Mouse (Mus musculus) embryonic facial prominence, embryonic 13.5 days (tissue): ENCODE data around the gene Safb. TPM values are rescaled to one million over a fixed set of nuclear protein-coding genes. Genes with fewer than 3 reads are reported as not detected.

Experiments
- ATAC-seq: fragments of 200-750 bp; cut with Nextera tagmentation; 2 replicates; pipeline ENCODE4 v1.8.0; 2017; ENCODE audit warnings: low read depth; ENCODE audit not compliant: insufficient number of reproducible peaks, insufficient read depth, low FRiP score, low TSS enrichment
- H3K27ac ChIP-seq: fragments of 300-500 bp; sonication (generic); 2 replicates; pipeline ENCODE4 v1.5.1; 2015; ENCODE audit warnings: moderate library complexity, mild to moderate bottlenecking, inconsistent platforms
- H3K27me3 ChIP-seq: fragments of 300-500 bp; sonication (generic); 2 replicates; pipeline ENCODE4 v1.6.1; 2015; ENCODE audit warnings: mild to moderate bottlenecking, inconsistent platforms
- H3K36me3 ChIP-seq: fragments of 300-500 bp; sonication (generic); 2 replicates; pipeline ENCODE4 v1.6.1; 2015; ENCODE audit warnings: mild to moderate bottlenecking, inconsistent platforms
- H3K4me1 ChIP-seq: fragments of 300-500 bp; sonication (generic); 2 replicates; pipeline ENCODE4 v1.6.1; 2015; ENCODE audit warnings: inconsistent platforms
- H3K4me2 ChIP-seq: fragments of 300-500 bp; sonication (generic); 2 replicates; pipeline ENCODE4 v1.6.1; 2015; ENCODE audit warnings: moderate library complexity, mild to moderate bottlenecking, inconsistent platforms
- H3K4me3 ChIP-seq: fragments of 300-500 bp; sonication (generic); 2 replicates; pipeline ENCODE4 v1.5.1; 2015; ENCODE audit warnings: mild to moderate bottlenecking, inconsistent platforms
- H3K9ac ChIP-seq: fragments of 300-500 bp; sonication (generic); 2 replicates; pipeline ENCODE4 v1.6.1; 2015; ENCODE audit warnings: mild to moderate bottlenecking, inconsistent platforms
- H3K9me3 ChIP-seq: fragments of 300-500 bp; sonication (generic); 2 replicates; pipeline ENCODE4 v1.6.1; 2016; ENCODE audit warnings: inconsistent platforms
- WGBS: fragments of 180-500 bp; shearing (Covaris S2); methylation state at CpG from one replicate; pipeline ENCODE4 v1.1.7; 2015; ENCODE audit warnings: mixed read lengths; 5-methylcytosine and 5-hydroxymethylcytosine counted together
- polyA plus RNA-seq: library from polyadenylated mRNA; unstranded; fragments of >200 nt; fragmentation: Nextera tagmentation; extraction: Ambion mirVana; gene quantifications from 2 replicates; pipeline ENCODE4 v1.2.1, GENCODE M21; 2015

Gene Safb
- 119 and 132 TPM in 2 replicates for polyA plus RNA-seq

- peak; percentile 95 for ATAC-seq
- Histone ChIP-seq H3K4me1 (peaks cover 47% of the 10 kb centered on the region), H3K4me3 (peak within 1 kb of the TSS; percentile 90), H3K9me3 (no peaks in the 10 kb centered on the region), H3K36me3 (peaks cover 66% of the 10 kb centered on the region), H3K27ac (peak within 1 kb of the TSS; percentile 95), H3K4me2 (peak within 1 kb of the TSS; percentile 89), H3K9ac (peak within 1 kb of the TSS; percentile 93), H3K27me3 (no peaks in the 10 kb centered on the region)
- under 1% methylated on average over 95 of the region's 101 CpGs for WGBS
These were observed at the start of gene Safb, which contains the start of gene Safb2 for GRCm38 (mm10) chr17:56584257-56585130. Gene Safb, plus strand, starts transcription at chr17:56584825. Gene Safb2, minus strand, starts transcription at chr17:56584585.

GRCm38 (mm10) chr17:56536192-56536591, 48.4 kb upstream of the Safb start:
- 71% methylated on average over 14 of the region's 14 CpGs for WGBS
- no peak overlapping the region for H3K9ac ChIP-seq
- no peak overlapping the region for H3K4me2 ChIP-seq
- no peaks in the 10 kb centered on the region for H3K27me3 ChIP-seq
- ATAC-seq = no peak
- H3K36me3 ChIP-seq = no peaks in the 10 kb centered on the region
- H3K9me3 ChIP-seq = no peaks in the 10 kb centered on the region
- no peak overlapping the region for H3K27ac ChIP-seq
- H3K4me1 ChIP-seq = peaks cover 6% of the 10 kb centered on the region; the same call in 1 of the 2 replicates
- H3K4me3 ChIP-seq = no peak overlapping the region

- H3K9ac ChIP-seq = no peak overlapping the region
- H3K9me3 ChIP-seq = no peaks in the 10 kb centered on the region
- peaks cover 6% of the 10 kb centered on the region; the same call in 1 of the 2 replicates for H3K4me1 ChIP-seq
- H3K4me2 ChIP-seq = no peak overlapping the region
- no peaks in the 10 kb centered on the region for H3K27me3 ChIP-seq
- H3K4me3 ChIP-seq = no peak overlapping the region
- H3K36me3 ChIP-seq = no peaks in the 10 kb centered on the region
- no peak overlapping the region for H3K27ac ChIP-seq
- WGBS = 67% methylated on average over 3 of the region's 3 CpGs
- ATAC-seq = no peak
These were observed 47.8 kb upstream of the Safb start for GRCm38 (mm10) chr17:56536874-56537273.

GRCm38 (mm10) chr17:56537912-56538311, 46.7 kb upstream of the Safb start:
- Histone ChIP-seq H3K36me3 (no peaks in the 10 kb centered on the region), H3K27ac (no peak overlapping the region), H3K27me3 (no peaks in the 10 kb centered on the region), H3K9ac (no peak overlapping the region), H3K4me3 (no peak overlapping the region), H3K4me1 (peaks cover 6% of the 10 kb centered on the region; the same call in 1 of the 2 replicates), H3K9me3 (no peaks in the 10 kb centered on the region), H3K4me2 (no peak overlapping the region)
- 18% methylated on average over 8 of the region's 8 CpGs for WGBS
- ATAC-seq = no peak

GRCm38 (mm10) chr17:56540562-56540975, 44.1 kb upstream of the Safb start:
- Histone ChIP-seq H3K27me3 (no peaks in the 10 kb centered on the region), H3K9ac (no peak overlapping the region), H3K4me2 (no peak overlapping the region), H3K4me3 (no peak overlapping the region), H3K36me3 (no peaks in the 10 kb centered on the region), H3K27ac (no peak overlapping the region), H3K9me3 (no peaks in the 10 kb centered on the region), H3K4me1 (peaks cover 6% of the 10 kb centered on the region; the same call in 1 of the 2 replicates)
- 31% methylated on average over 6 of the region's 6 CpGs for WGBS
- peak; percentile 66; the same call in 1 of the 2 replicates for ATAC-seq

GRCm38 (mm10) chr17:56542736-56543135, 41.9 kb upstream of the Safb start:
- 42% methylated on average over 8 of the region's 8 CpGs for WGBS
- ATAC-seq = no peak
- no peaks in the 10 kb centered on the region for H3K27me3 ChIP-seq
- no peaks in the 10 kb centered on the region for H3K9me3 ChIP-seq
- no peaks in the 10 kb centered on the region for H3K36me3 ChIP-seq
- no peak overlapping the region for H3K4me3 ChIP-seq
- H3K4me1 ChIP-seq = peaks cover 11% of the 10 kb centered on the region; the same call in 1 of the 2 replicates
- H3K27ac ChIP-seq = no peak overlapping the region
- H3K9ac ChIP-seq = no peak overlapping the region
- H3K4me2 ChIP-seq = no peak overlapping the region

- Histone ChIP-seq H3K4me3 (no peak overlapping the region), H3K9me3 (no peaks in the 10 kb centered on the region), H3K36me3 (no peaks in the 10 kb centered on the region), H3K4me1 (peaks cover 16% of the 10 kb centered on the region; the same call in 1 of the 2 replicates), H3K27ac (no peak overlapping the region), H3K27me3 (no peaks in the 10 kb centered on the region), H3K9ac (no peak overlapping the region), H3K4me2 (no peak overlapping the region)
- 79% methylated on average over 3 of the region's 3 CpGs for WGBS
- no peak for ATAC-seq
These were observed 40.9 kb upstream of the Safb start for GRCm38 (mm10) chr17:56543684-56544224.

GRCm38 (mm10) chr17:56544699-56545387, 39.8 kb upstream of the Safb start:
- WGBS = 78% methylated on average over 7 of the region's 7 CpGs
- ATAC-seq = no peak
- H3K9me3 ChIP-seq = no peaks in the 10 kb centered on the region
- no peak overlapping the region for H3K4me3 ChIP-seq
- no peak overlapping the region for H3K9ac ChIP-seq
- H3K4me1 ChIP-seq = peaks cover 16% of the 10 kb centered on the region; the same call in 1 of the 2 replicates
- no peaks in the 10 kb centered on the region for H3K27me3 ChIP-seq
- no peak overlapping the region for H3K27ac ChIP-seq
- no peak overlapping the region for H3K4me2 ChIP-seq
- no peaks in the 10 kb centered on the region for H3K36me3 ChIP-seq

GRCm38 (mm10) chr17:56545945-56546344, 38.7 kb upstream of the Safb start:
- no peak overlapping the region for H3K27ac ChIP-seq
- H3K27me3 ChIP-seq = no peaks in the 10 kb centered on the region
- WGBS = 77% methylated on average over 1 of the region's 1 CpGs
- no peaks in the 10 kb centered on the region for H3K36me3 ChIP-seq
- no peak for ATAC-seq
- H3K4me3 ChIP-seq = no peak overlapping the region
- 0 out of 2 replicates have a peak, but pooled peaks cover 11% of the 10 kb centered on the region for H3K4me1 ChIP-seq
- H3K4me2 ChIP-seq = no peak overlapping the region
- no peak overlapping the region for H3K9ac ChIP-seq
- no peaks in the 10 kb centered on the region for H3K9me3 ChIP-seq

- 0 out of 2 replicates have a peak, but pooled peaks cover 13% of the 10 kb centered on the region for H3K4me1 ChIP-seq
- H3K9me3 ChIP-seq = no peaks in the 10 kb centered on the region
- no peak overlapping the region for H3K4me2 ChIP-seq
- no peak for ATAC-seq
- WGBS = 78% methylated on average over 5 of the region's 5 CpGs
- H3K9ac ChIP-seq = no peak overlapping the region
- no peak overlapping the region for H3K4me3 ChIP-seq
- H3K27me3 ChIP-seq = no peaks in the 10 kb centered on the region
- no peak overlapping the region for H3K27ac ChIP-seq
- no peaks in the 10 kb centered on the region for H3K36me3 ChIP-seq
These were observed 38.0 kb upstream of the Safb start for GRCm38 (mm10) chr17:56546576-56546975.

- ATAC-seq = no peak
- peaks cover 15% of the 10 kb centered on the region for H3K4me1 ChIP-seq
- H3K9ac ChIP-seq = no peak overlapping the region
- no peak overlapping the region for H3K4me2 ChIP-seq
- H3K27ac ChIP-seq = no peak overlapping the region
- H3K36me3 ChIP-seq = no peaks in the 10 kb centered on the region
- no peaks in the 10 kb centered on the region for H3K9me3 ChIP-seq
- H3K27me3 ChIP-seq = no peaks in the 10 kb centered on the region
- H3K4me3 ChIP-seq = no peak overlapping the region
- 58% methylated on average over 17 of the region's 17 CpGs for WGBS
These were observed 37.3 kb upstream of the Safb start for GRCm38 (mm10) chr17:56547116-56547845.
